Mouse (Mus musculus) midbrain, postnatal 0 days (tissue): ENCODE measurements at regions not wholly inside any gene's neighbourhood (a gene's known extent, or its start where the extent isn't known, plus 50 kb on each side); places are given as distances from the start of the nearest gene placed in this dataset.

Source experiments
- ATAC-seq: fragments of 200-750 bp; cut with Nextera tagmentation; 2 replicates; pipeline ENCODE4 v1.8.0; 2017; ENCODE audit warnings: moderate number of reproducible peaks, mild to moderate bottlenecking, moderate TSS enrichment, moderate library complexity; ENCODE audit not compliant: low FRiP score
- DNase-seq: peaks from one replicate; pipeline ENCODE4 v3.0.0-alpha.2; 2015; ENCODE audit warnings: low spot score
- H3K27ac ChIP-seq: fragments of 300-500 bp; sonication (generic); 2 replicates; pipeline ENCODE4 v1.5.1; 2014; ENCODE audit warnings: low read depth, mild to moderate bottlenecking, low read length, mixed read lengths
- H3K27me3 ChIP-seq: fragments of 300-500 bp; sonication (generic); 2 replicates; pipeline ENCODE4 v1.6.1; 2014; ENCODE audit warnings: low read length, control low read depth, mixed read lengths; ENCODE audit not compliant: insufficient read depth
- H3K36me3 ChIP-seq: fragments of 300-500 bp; sonication (generic); 2 replicates; pipeline ENCODE4 v1.6.1; 2014; ENCODE audit warnings: low read length, control low read depth, mixed read lengths; ENCODE audit not compliant: insufficient read depth
- H3K4me1 ChIP-seq: fragments of 300-500 bp; sonication (generic); 2 replicates; pipeline ENCODE4 v1.6.1; 2014; ENCODE audit warnings: mild to moderate bottlenecking, control low read depth, antibody characterized with exemption, low read length, mixed read lengths; ENCODE audit not compliant: insufficient read depth
- H3K4me2 ChIP-seq: fragments of 300-500 bp; sonication (generic); 2 replicates; pipeline ENCODE4 v1.6.1; 2014; ENCODE audit warnings: low read depth, mild to moderate bottlenecking, low read length, mixed read lengths; ENCODE audit not compliant: poor library complexity, severe bottlenecking
- H3K4me3 ChIP-seq: fragments of 300-500 bp; sonication (generic); 2 replicates; pipeline ENCODE4 v1.5.1; 2014; ENCODE audit warnings: low read depth, mild to moderate bottlenecking, low read length, moderate library complexity
- H3K9ac ChIP-seq: fragments of 300-500 bp; sonication (generic); replicated peaks from 2 replicates; pipeline ENCODE4 v1.6.1; 2014; ENCODE audit warnings: mild to moderate bottlenecking, low read length, moderate library complexity, mixed read lengths; ENCODE audit not compliant: poor library complexity, severe bottlenecking
- H3K9me3 ChIP-seq: fragments of 300-500 bp; sonication (generic); 2 replicates; pipeline ENCODE4 v1.6.1; 2016; ENCODE audit warnings: low read length, control low read depth
- CTCF ChIP-seq: IDR thresholded peaks from 2 replicates; pipeline ENCODE4 v1.5.1; 2016; ENCODE audit warnings: antibody characterized with exemption, mild to moderate bottlenecking
- WGBS: fragments of 180-500 bp; shearing (Covaris S2); extraction: QIAGEN DNeasy Blood & Tissue Kit; methylation state at CpG from one replicate; pipeline ENCODE4 v1.1.7; 2014; 5-methylcytosine and 5-hydroxymethylcytosine counted together

DNA sequence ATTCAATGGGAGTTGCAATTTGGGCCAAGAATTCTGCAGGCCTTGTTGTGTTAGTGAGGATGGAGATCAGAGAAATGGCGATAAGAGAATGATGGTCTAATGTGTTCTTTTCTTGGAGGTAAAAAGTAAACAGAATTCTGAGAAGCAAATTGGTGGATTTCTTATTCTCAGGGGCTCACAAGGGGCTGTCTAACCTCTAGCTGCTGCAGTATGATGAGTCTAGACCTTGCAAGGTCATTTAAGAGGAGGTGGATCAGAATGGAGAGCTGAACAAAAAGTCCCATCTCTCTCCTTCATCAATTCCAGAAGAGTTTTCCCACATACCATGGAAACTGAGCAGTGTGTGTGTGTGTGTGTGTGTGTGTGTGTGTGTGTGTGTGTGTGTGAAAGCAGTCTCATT is 128.1 kb downstream of the Cpeb2 start:
- ATAC-seq (no peak), DNase-seq (no peak)
- Histone ChIP-seq H3K4me2 (no peak overlapping the region), H3K36me3 (no peaks in the 10 kb centered on the region), H3K4me3 (no peak overlapping the region), H3K27ac (no peak overlapping the region), H3K9me3 (no peaks in the 10 kb centered on the region), H3K4me1 (no peaks in the 10 kb centered on the region), H3K9ac (no peak overlapping the region), H3K27me3 (no peaks in the 10 kb centered on the region)
- TF ChIP-seq CTCF = no peak
- WGBS = 90% methylated on average over 1 of the region's 1 CpGs

DNA sequence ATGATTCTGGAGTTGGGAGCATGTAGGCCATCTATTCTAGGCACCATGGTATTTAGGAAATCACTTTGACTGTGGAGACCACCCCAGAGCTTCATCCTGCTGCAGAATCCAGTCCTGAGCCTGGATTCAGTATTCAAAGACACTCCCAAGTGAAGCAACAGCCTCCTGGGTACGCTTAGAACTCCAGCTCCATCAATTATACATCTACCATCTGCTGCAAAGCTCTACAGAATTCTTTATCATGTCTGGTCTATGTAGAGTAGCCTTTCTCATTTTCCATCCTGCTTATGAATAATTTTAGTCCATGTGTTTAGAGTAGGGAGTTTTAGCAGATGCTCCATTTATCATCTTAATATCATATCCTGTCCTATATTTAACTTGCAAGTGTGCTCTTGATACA is 139.4 kb downstream of the Cpeb2 start:
- Histone ChIP-seq H3K4me1 (no peaks in the 10 kb centered on the region), H3K9me3 (no peaks in the 10 kb centered on the region), H3K36me3 (no peaks in the 10 kb centered on the region), H3K4me3 (no peak overlapping the region), H3K9ac (no peak overlapping the region), H3K27ac (no peak overlapping the region), H3K4me2 (no peak overlapping the region), H3K27me3 (no peaks in the 10 kb centered on the region)
- ATAC-seq (no peak), DNase-seq (no peak)
- no peak for TF ChIP-seq CTCF
- 72% methylated on average over 1 of the region's 1 CpGs for WGBS

DNA sequence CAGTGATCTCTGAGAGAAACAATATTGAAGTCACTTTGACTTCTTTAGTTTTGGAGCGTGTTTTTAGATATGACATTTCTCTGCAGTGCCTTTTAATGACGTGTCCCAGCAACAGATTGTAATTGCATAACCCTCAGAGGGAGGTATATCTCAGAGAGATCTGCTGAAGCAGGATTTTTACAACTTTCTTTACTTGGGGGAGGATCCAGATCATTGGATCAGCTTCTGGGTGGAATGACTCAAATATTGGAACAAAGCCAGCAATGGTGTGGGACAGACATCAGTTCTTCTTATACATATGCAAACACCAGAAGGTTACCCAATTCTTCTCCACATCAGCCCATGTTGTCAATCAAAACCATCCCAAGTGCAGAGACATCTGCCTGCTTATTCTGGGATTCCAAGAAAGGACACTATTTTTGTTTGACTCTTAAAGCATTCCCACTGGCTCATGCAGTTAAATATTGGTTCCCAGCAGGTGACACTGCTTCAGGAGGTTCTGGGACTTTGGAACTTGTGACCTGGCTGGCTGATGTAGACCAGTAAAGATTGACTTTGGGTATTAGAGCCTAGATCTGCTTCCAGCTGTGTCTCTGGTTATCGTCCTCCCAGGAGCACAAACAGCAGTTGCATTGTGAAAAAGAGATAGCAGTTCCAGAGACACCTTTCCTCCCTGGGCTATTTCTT is 130.5 kb upstream of the C1qtnf7 start:
- H3K9me3 ChIP-seq = no peaks in the 10 kb centered on the region
- no peak overlapping the region for H3K9ac ChIP-seq
- DNase-seq (no peak), ATAC-seq (no peak)
- no peak overlapping the region for H3K4me3 ChIP-seq
- H3K27ac ChIP-seq = no peak overlapping the region
- no peaks in the 10 kb centered on the region; the same call in 1 of the 2 replicates for H3K4me1 ChIP-seq
- H3K27me3 ChIP-seq = no peaks in the 10 kb centered on the region
- TF ChIP-seq CTCF = no peak
- 75% methylated on average over 3 of the region's 3 CpGs for WGBS
- no peak overlapping the region for H3K4me2 ChIP-seq
- no peaks in the 10 kb centered on the region for H3K36me3 ChIP-seq

DNA sequence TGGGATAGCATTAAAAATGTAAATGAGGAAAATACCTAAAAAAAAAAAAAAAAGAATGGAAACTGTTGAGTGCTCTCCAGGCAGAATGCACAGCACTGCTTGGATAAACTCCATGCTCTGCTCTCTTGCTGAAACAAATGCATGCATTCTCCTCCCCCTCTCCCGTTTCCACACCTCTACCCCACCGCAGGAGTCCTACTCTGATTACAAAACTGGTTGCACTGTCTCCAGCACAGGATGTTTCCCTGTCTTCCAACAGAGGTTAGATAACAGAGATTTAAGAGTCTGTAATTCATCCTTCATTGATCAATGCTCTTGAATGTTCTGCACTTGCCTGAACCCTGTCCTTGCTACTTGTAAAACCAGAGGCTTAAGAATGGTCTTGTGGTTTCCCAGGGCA is 124.3 kb upstream of the C1qtnf7 start:
- Histone ChIP-seq H3K4me2 (no peak overlapping the region), H3K36me3 (no peaks in the 10 kb centered on the region), H3K9ac (no peak overlapping the region), H3K27me3 (no peaks in the 10 kb centered on the region), H3K27ac (no peak overlapping the region), H3K4me1 (no peaks in the 10 kb centered on the region), H3K9me3 (no peaks in the 10 kb centered on the region), H3K4me3 (no peak overlapping the region)
- WGBS = 21% methylated on average over 2 of the region's 2 CpGs
- no peak for DNase-seq
- no peak for ATAC-seq
- TF ChIP-seq CTCF = no peak

DNA sequence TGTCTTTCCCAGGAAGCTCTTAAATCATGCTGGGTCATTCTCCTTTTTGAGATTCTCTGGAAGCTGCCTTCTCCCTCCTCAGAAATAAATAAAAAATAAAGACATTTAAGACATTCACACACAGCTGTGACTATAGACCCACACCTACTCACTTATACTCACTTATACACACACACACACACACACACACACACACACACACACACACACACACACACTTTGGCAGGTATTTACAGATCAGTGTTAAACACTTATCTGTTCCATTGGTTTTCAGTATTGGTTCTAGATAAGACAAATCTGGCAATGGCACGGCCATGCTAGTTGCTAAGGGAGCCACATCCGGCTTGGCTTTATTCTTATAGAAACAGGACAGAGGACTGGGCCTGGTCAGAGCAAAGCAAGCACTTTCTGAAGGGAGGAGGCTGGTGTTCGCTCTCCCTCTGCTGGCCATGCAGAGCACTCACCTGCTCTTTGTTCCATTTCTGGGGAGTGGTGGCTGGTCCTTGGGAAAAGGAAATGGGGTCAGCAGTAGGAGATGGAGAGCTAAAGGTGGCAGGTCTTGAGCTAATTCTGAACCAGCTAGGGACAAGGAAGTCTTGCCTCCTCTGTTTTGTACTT is 123.8 kb upstream of the C1qtnf7 start:
- Histone ChIP-seq H3K27me3 (no peaks in the 10 kb centered on the region), H3K9ac (no peak overlapping the region), H3K4me3 (no peak overlapping the region), H3K9me3 (no peaks in the 10 kb centered on the region), H3K4me1 (no peaks in the 10 kb centered on the region), H3K4me2 (no peak overlapping the region), H3K27ac (no peak overlapping the region), H3K36me3 (no peaks in the 10 kb centered on the region)
- DNase-seq = peak; percentile 74
- TF ChIP-seq CTCF = peak; percentile 77
- 0 out of 2 replicates have a peak, but pooled peaks have one; percentile 62 for ATAC-seq
- WGBS = 13% methylated on average over 3 of the region's 3 CpGs

DNA sequence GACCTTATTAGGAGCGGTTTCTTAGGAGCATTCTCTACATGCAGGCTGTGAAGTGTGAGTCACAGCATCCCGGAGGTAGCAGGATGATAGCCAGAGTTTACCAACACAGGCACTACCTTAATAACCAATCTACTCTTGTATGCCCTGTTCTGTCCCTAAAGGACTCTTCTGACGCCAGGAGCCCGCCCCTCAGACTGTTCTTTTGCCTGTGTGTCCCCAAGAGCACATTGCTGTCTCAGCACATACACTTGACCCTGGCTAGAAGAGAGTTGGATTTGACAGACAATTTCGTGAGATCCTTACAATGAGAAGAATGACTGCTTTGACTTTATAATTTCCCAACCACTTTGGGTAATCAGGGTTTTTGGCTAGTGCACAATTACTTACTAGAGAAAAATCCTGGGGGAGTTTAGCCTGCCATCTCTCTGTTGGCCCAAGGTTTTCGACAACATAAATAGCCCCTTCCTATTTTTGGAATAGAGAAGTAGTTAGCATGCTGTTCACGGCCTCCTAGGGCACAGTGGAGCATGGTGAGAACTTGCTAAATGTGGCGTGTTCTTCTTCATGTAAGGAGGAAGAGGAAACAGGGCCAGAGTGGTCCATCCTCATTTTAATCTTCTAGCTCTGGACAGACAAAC is 122.3 kb upstream of the C1qtnf7 start:
- no peak overlapping the region for H3K9ac ChIP-seq
- H3K36me3 ChIP-seq = no peaks in the 10 kb centered on the region
- no peaks in the 10 kb centered on the region for H3K4me1 ChIP-seq
- H3K9me3 ChIP-seq = no peaks in the 10 kb centered on the region
- H3K27me3 ChIP-seq = no peaks in the 10 kb centered on the region
- H3K4me2 ChIP-seq = no peak overlapping the region
- DNase-seq (peak; percentile 52), ATAC-seq (no peak)
- H3K4me3 ChIP-seq = no peak overlapping the region
- TF ChIP-seq CTCF = no peak
- 59% methylated on average over 8 of the region's 8 CpGs for WGBS
- H3K27ac ChIP-seq = no peak overlapping the region
